Mouse (Mus musculus) neural tube, embryonic 13.5 days (tissue): ENCODE measurements around the gene Gm7697. TPM values are rescaled to one million over a fixed set of nuclear protein-coding genes. Genes with fewer than 3 reads are reported as not detected.
"Not testable (repeated sequence)": the region's sequence is repeated elsewhere in the genome, so short reads cannot be mapped to it uniquely, and the experiment has no call there.

ENCODE experiments used
- ATAC-seq: fragments of 200-750 bp; cut with Nextera tagmentation; 2 replicates; pipeline ENCODE4 v1.8.0; 2017; ENCODE audit warnings: low read depth, mild to moderate bottlenecking, moderate TSS enrichment, moderate library complexity
- H3K27ac ChIP-seq: fragments of 300-500 bp; sonication (generic); replicated peaks from 2 replicates; pipeline ENCODE4 v1.5.1; 2015; ENCODE audit warnings: moderate library complexity, mild to moderate bottlenecking, inconsistent platforms
- H3K27me3 ChIP-seq: fragments of 300-500 bp; sonication (generic); 2 replicates; pipeline ENCODE4 v1.6.1; 2015; ENCODE audit warnings: mild to moderate bottlenecking, inconsistent platforms
- H3K36me3 ChIP-seq: fragments of 300-500 bp; sonication (generic); 2 replicates; pipeline ENCODE4 v1.6.1; 2015; ENCODE audit warnings: mild to moderate bottlenecking, inconsistent platforms
- H3K4me1 ChIP-seq: fragments of 300-500 bp; sonication (generic); replicated peaks from 2 replicates; pipeline ENCODE4 v1.6.1; 2015; ENCODE audit warnings: inconsistent platforms
- H3K4me2 ChIP-seq: fragments of 300-500 bp; sonication (generic); 2 replicates; pipeline ENCODE4 v1.6.1; 2015; ENCODE audit warnings: inconsistent platforms, mild to moderate bottlenecking, moderate library complexity
- H3K4me3 ChIP-seq: fragments of 300-500 bp; sonication (generic); 2 replicates; pipeline ENCODE4 v1.5.1; 2015; ENCODE audit warnings: mild to moderate bottlenecking, inconsistent platforms
- H3K9ac ChIP-seq: fragments of 300-500 bp; sonication (generic); 2 replicates; pipeline ENCODE4 v1.6.1; 2015; ENCODE audit warnings: moderate library complexity, mild to moderate bottlenecking, inconsistent platforms
- H3K9me3 ChIP-seq: fragments of 300-500 bp; sonication (generic); 2 replicates; pipeline ENCODE4 v1.6.1; 2016; ENCODE audit warnings: inconsistent platforms
- WGBS: fragments of 180-500 bp; shearing (Covaris S2); methylation state at CpG from one replicate; pipeline ENCODE4 v1.1.7; 2015; 5-methylcytosine and 5-hydroxymethylcytosine counted together
- polyA plus RNA-seq: library from polyadenylated mRNA; unstranded; fragments of >200 nt; fragmentation: Nextera tagmentation; extraction: Ambion mirVana; gene quantifications from 2 replicates; pipeline ENCODE4 v1.2.1, GENCODE M21; 2015

Gene Gm7697
- polyA plus RNA-seq, result not detected in 2 replicates

DNA sequence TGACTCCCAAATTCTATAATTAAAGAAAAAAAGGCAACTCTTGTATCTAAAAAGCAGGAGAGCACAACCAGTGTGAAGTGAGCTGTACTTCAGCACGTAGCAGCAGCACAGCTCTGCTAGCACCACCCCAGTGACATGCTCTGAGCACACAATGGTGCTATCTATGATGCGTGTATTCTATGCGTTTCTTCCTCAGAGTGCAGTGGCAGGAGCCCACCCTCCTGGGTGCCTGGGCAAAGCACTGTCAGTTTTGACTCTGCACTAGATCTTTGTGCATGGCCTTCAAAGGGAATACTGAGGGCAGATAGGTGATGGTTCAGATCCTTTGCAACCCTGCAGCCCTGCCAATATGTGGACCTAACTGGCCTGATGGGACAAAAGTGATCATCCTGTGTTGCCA lies at the start of gene Gm7697:
Gene Gm7697 (minus strand): TSS at position 101 of the 400 bp plus-strand sequence.
- not testable (repeated sequence) for H3K4me3 ChIP-seq, H3K36me3 ChIP-seq, H3K27me3 ChIP-seq, H3K9ac ChIP-seq, H3K4me1 ChIP-seq, H3K9me3 ChIP-seq, H3K4me2 ChIP-seq, H3K27ac ChIP-seq, ATAC-seq
- 92% methylated on average over 2 of the region's 3 CpGs for WGBS

- not testable (repeated sequence) for H3K9ac ChIP-seq, H3K4me1 ChIP-seq
Observed at GRCm38 (mm10) chr8:69551249-69551648, 28.5 kb upstream of the Gm7697 start.

DNA sequence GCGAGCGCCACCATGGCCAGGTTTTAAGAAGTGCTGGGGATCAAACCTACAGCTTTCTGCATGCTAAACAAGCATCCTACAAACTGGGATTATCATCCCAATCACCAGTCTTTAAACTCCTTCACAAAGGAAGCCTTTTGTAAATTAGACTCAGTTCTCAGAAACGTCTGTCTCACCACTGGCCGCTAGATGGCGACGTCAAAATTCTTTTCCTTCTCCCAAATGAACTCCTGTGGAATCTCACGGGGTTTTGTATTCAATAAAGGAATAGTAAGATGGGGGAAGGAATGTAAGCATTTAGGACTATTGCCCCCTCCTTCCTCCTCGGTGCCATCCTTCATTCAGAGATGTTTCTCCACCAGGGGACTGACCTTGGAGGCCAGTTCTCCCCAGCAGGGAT lies 26.8 kb upstream of the Gm7697 start:
- H3K9ac ChIP-seq, H3K9me3 ChIP-seq, H3K4me1 ChIP-seq, ATAC-seq, H3K4me2 ChIP-seq, H3K27ac ChIP-seq, H3K36me3 ChIP-seq, H3K27me3 ChIP-seq, H3K4me3 ChIP-seq: not testable (repeated sequence)
- 11% methylated on average over 8 of the region's 8 CpGs for WGBS

More at GRCm38 (mm10) chr8:69551249-69551648, 28.5 kb upstream of the Gm7697 start:
- 43% methylated on average over 2 of the region's 2 CpGs for WGBS
- not testable (repeated sequence) for ATAC-seq, H3K36me3 ChIP-seq, H3K4me3 ChIP-seq, H3K9me3 ChIP-seq, H3K27ac ChIP-seq, H3K4me2 ChIP-seq, H3K27me3 ChIP-seq

GRCm38 (mm10) chr8:69548114-69548513 lies 25.3 kb upstream of the Gm7697 start:
- not testable (repeated sequence) for ATAC-seq, H3K4me2 ChIP-seq, H3K36me3 ChIP-seq, H3K4me3 ChIP-seq, H3K27me3 ChIP-seq, H3K4me1 ChIP-seq, H3K9me3 ChIP-seq, H3K9ac ChIP-seq, H3K27ac ChIP-seq
- WGBS, result 96% methylated on average over 3 of the region's 3 CpGs

DNA sequence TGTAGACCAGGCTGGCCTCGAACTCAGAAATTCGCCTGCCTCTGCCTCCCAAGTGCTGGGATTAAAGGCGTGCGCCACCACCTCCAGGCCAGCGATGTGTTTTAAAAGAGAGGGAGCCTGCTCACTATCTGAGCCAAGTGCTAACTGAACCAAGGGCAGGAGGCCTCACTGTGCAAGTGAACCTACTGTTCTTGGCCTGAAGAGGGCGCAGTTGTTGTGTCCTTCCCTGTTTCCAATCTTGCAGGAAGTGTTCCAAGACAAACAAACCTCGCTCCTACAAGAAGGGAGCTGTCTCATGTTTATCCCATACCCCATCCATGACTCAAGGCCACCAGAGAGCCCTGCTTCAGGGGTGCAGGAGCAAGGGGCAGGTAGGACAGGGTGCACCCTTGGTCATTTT lies 24.4 kb upstream of the Gm7697 start:
- H3K4me1 ChIP-seq, H3K9ac ChIP-seq, H3K4me2 ChIP-seq, H3K4me3 ChIP-seq, H3K27me3 ChIP-seq, H3K36me3 ChIP-seq, ATAC-seq, H3K27ac ChIP-seq, H3K9me3 ChIP-seq: not testable (repeated sequence)
- 67% methylated on average over 7 of the region's 7 CpGs for WGBS

GRCm38 (mm10) chr8:69545020-69545419 lies 22.2 kb upstream of the Gm7697 start:
- not testable (repeated sequence) for H3K27me3 ChIP-seq, H3K9me3 ChIP-seq, H3K9ac ChIP-seq, H3K4me1 ChIP-seq, ATAC-seq, H3K27ac ChIP-seq, H3K4me3 ChIP-seq, H3K4me2 ChIP-seq, H3K36me3 ChIP-seq
- 62% methylated on average over 1 of the region's 1 CpGs for WGBS

GRCm38 (mm10) chr8:69544511-69544910 lies 21.7 kb upstream of the Gm7697 start:
- H3K9me3 ChIP-seq, H3K9ac ChIP-seq, ATAC-seq, H3K36me3 ChIP-seq, H3K4me1 ChIP-seq, H3K27ac ChIP-seq, H3K4me2 ChIP-seq, H3K27me3 ChIP-seq, H3K4me3 ChIP-seq: not testable (repeated sequence)
- 92% methylated on average over 13 of the region's 13 CpGs for WGBS

GRCm38 (mm10) chr8:69543984-69544383 lies 21.2 kb upstream of the Gm7697 start:
- H3K9ac ChIP-seq, H3K27ac ChIP-seq, H3K36me3 ChIP-seq, H3K4me3 ChIP-seq, H3K4me1 ChIP-seq, H3K27me3 ChIP-seq, H3K9me3 ChIP-seq, H3K4me2 ChIP-seq: not testable (repeated sequence)
- peak; percentile 27 for ATAC-seq
- WGBS, result 94% methylated on average over 6 of the region's 6 CpGs

GRCm38 (mm10) chr8:69540764-69541163 lies 18.0 kb upstream of the Gm7697 start:
- not testable (repeated sequence) for H3K27ac ChIP-seq, H3K9me3 ChIP-seq, H3K27me3 ChIP-seq, H3K4me1 ChIP-seq, H3K4me3 ChIP-seq, H3K4me2 ChIP-seq, H3K36me3 ChIP-seq, ATAC-seq, H3K9ac ChIP-seq
- 88% methylated on average over 7 of the region's 7 CpGs for WGBS

DNA sequence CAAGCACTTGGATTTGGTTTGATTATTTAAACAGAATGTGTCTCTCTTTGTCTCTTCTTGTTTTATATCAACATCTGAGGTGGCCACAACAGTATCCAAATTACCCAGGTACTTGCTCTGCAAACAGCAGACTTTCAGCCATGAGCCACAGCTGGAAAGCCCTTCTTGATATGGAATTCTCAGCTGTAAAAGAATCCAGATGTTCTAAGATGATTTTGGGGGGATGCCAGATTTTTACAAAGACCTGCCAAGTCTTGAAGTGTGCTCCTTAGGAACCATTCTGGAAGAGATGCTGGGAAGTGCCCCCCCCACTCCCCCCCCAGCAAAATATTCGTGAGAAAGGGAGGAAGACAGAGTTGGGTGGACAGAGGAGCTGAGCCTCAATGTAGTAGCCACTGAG lies 17.6 kb upstream of the Gm7697 start:
- not testable (repeated sequence) for H3K4me1 ChIP-seq, ATAC-seq
- WGBS, result 75% methylated on average over 1 of the region's 1 CpGs

GRCm38 (mm10) chr8:69474946-69475345 lies 47.8 kb downstream of the Gm7697 start:
- 83% methylated on average over 3 of the region's 3 CpGs for WGBS

More for the DNA sequence above, 17.6 kb upstream of the Gm7697 start:
- not testable (repeated sequence) for H3K9ac ChIP-seq, H3K4me3 ChIP-seq, H3K36me3 ChIP-seq, H3K4me2 ChIP-seq, H3K27ac ChIP-seq, H3K27me3 ChIP-seq, H3K9me3 ChIP-seq

DNA sequence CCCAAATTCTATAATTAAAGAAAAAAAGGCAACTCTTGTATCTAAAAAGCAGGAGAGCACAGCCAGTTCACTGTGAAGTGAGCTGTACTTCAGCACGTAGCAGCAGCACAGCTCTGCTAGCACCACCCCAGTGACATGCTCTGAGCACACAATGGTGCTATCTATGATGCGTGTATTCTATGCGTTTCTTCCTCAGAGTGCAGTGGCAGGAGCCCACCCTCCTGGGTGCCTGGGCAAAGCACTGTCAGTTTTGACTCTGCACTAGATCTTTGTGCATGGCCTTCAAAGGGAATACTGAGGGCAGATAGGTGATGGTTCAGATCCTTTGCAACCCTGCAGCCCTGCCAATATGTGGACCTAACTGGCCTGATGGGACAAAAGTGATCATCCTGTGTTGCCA lies 69.3 kb downstream of the Gm7697 start, which contains the start of gene Gm9495:
Gene Gm9495 (minus strand): TSS at position 101 of the 400 bp plus-strand sequence.
- not testable (repeated sequence) for H3K27ac ChIP-seq, H3K4me1 ChIP-seq, H3K27me3 ChIP-seq, H3K36me3 ChIP-seq, ATAC-seq, H3K9ac ChIP-seq, H3K4me2 ChIP-seq, H3K4me3 ChIP-seq, H3K9me3 ChIP-seq
- 95% methylated on average over 1 of the region's 3 CpGs for WGBS

More at GRCm38 (mm10) chr8:69474946-69475345, 47.8 kb downstream of the Gm7697 start:
- not testable (repeated sequence) for H3K27me3 ChIP-seq, H3K9ac ChIP-seq, H3K27ac ChIP-seq, H3K4me1 ChIP-seq, H3K9me3 ChIP-seq, H3K4me2 ChIP-seq, H3K4me3 ChIP-seq, H3K36me3 ChIP-seq, ATAC-seq
